Mouse (Mus musculus) retina, postnatal 1 day (tissue): ENCODE results near the gene Cntrl.
A peak's percentile ranks its signal among the peaks of the same experiment; 100 is the strongest.

Experiments used
- DNase-seq: peaks from one replicate; pipeline ENCODE4 v3.0.0-alpha.2; 2012

Gene Cntrl

GRCm38 (mm10) chr2:35175281-35176065 lies 66.2 kb downstream of the Cntrl start:
- DNase-seq: no peak

GRCm38 (mm10) chr2:35178153-35178552 lies 68.9 kb downstream of the Cntrl start:
- DNase-seq: no peak

- no peak for DNase-seq
These were observed 73.9 kb downstream of the Cntrl start for GRCm38 (mm10) chr2:35183115-35183673.

GRCm38 (mm10) chr2:35188929-35189328 lies 79.6 kb downstream of the Cntrl start:
- no peak for DNase-seq

GRCm38 (mm10) chr2:35193976-35194375 lies 84.7 kb downstream of the Cntrl start:
- DNase-seq: no peak

- DNase-seq: no peak
These were observed 86.6 kb downstream of the Cntrl start for GRCm38 (mm10) chr2:35195626-35196544.

- no peak for DNase-seq
These were observed 90.2 kb downstream of the Cntrl start for GRCm38 (mm10) chr2:35199541-35199940.

GRCm38 (mm10) chr2:35199971-35200897 lies 90.9 kb downstream of the Cntrl start:
- peak; percentile 45 for DNase-seq

- peak; percentile 100 for DNase-seq
These were observed 91.8 kb downstream of the Cntrl start, which contains the start of gene Rab14 for GRCm38 (mm10) chr2:35200898-35201668. Gene Rab14 (minus strand): TSS chr2:35201120.

GRCm38 (mm10) chr2:35203729-35204128 lies 94.4 kb downstream of the Cntrl start:
- no peak for DNase-seq

- DNase-seq: no peak
These were observed 97.5 kb downstream of the Cntrl start for GRCm38 (mm10) chr2:35206761-35207160.

- no peak for DNase-seq
These were observed 98.8 kb downstream of the Cntrl start for GRCm38 (mm10) chr2:35208054-35208453.

- no peak for DNase-seq
These were observed 99.8 kb downstream of the Cntrl start for GRCm38 (mm10) chr2:35208931-35209665.

GRCm38 (mm10) chr2:35211681-35212080 lies 102.4 kb downstream of the Cntrl start:
- DNase-seq: no peak

GRCm38 (mm10) chr2:35213345-35213910 lies 104.1 kb downstream of the Cntrl start:
- no peak for DNase-seq

- DNase-seq: peak; percentile 88
These were observed 105.6 kb downstream of the Cntrl start for GRCm38 (mm10) chr2:35214881-35215358.

- peak; percentile 48 for DNase-seq
These were observed 106.1 kb downstream of the Cntrl start for GRCm38 (mm10) chr2:35215363-35215762.

- no peak for DNase-seq
These were observed 107.4 kb downstream of the Cntrl start for GRCm38 (mm10) chr2:35216701-35217100.

GRCm38 (mm10) chr2:35218736-35219135 lies 109.4 kb downstream of the Cntrl start:
- DNase-seq: no peak

GRCm38 (mm10) chr2:35222822-35223391 lies 113.6 kb downstream of the Cntrl start:
- no peak for DNase-seq
